Mouse (Mus musculus): ENCODE results near the gene Brca1. TPM values are rescaled to one million over a fixed set of nuclear protein-coding genes. Genes with fewer than 3 reads are reported as not detected.
"Not testable (repeated sequence)": the region's sequence is repeated elsewhere in the genome, so short reads cannot be mapped to it uniquely, and the experiment has no call there.

Gene Brca1
- polyA plus RNA-seq (2016; fragmentation: Nextera tagmentation; extraction: Ambion mirVana), result 26.2 and 27.4 TPM in 2 replicates

DNA sequence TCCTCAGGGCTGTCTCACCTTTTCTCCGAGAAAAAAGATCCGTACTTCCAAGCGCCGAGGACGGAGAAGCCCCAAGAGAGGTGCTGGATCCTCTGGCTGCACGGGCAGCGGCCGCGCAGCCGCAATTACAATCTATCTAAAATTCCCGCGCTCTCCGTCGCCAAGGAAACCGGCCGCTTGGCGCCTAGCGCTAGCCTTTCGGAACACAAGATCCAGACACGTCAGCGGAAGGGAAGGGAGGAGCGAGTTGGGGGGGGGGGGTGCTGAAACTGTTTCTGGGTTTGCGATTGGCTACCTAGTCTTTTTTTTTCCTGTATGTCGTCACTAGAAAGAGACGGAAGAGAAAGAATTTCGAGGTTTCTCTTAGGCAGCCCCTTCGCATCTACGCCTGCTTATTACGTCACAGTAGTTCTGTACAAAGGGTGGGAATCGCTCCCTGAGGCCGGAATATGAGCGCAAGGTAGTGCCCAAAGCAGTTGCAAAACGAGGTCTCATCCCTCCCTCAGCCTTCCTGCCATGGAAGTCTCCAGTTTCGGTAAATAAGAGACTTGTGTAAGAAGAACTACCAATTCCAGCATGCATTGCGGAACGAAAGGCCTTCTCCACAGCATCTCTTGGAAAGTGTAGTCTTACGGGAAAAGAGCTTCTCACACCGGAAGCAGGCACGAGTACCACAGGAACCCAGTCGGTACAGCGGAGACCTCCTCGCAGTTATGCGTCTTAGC, at the start of gene Brca1, which contains the start of gene Nbr1:
Brca1 (minus strand) TSS at position 205 of the 725 bp plus-strand sequence.
Nbr1 (plus strand) TSS at position 399 of the 725 bp plus-strand sequence.
- Histone ChIP-seq H3K9me3 (no peaks in the 10 kb centered on the region), H3K4me3 (peak within 1 kb of the TSS; percentile 85), H3K4me1 (peaks cover 31% of the 10 kb centered on the region), H3K27ac (peak within 1 kb of the TSS; percentile 98), H3K36me3 (replicated peaks) (peaks cover 48% of the 10 kb centered on the region), H3K27me3 (ENCODE audit: poor library complexity, severe bottlenecking) (no peaks in the 10 kb centered on the region)
- DNase-seq (ENCODE audit: extremely low spot score, low spot score), result peak; percentile 98
- WGBS, result under 1% methylated on average over 43 of the region's 43 CpGs

DNA sequence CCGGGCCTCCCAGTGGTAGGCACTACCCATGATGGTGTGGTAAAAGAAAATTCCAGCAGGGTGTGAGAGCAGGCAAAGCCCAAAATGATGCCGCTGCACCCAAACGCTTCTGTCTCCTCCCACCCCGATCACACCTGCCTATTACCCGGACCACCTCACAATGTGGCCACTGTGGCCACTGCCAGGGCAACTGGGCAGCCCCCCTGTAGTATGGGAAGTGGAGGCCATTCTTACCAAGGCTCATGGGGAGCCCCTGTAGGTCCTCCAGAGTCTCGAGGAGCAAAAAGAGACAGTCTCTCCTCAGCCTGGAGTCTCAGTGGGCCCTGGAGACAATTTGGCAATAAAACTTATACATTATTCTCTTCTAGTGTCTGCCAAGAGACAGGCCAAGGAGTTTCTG, 47.4 kb upstream of the Brca1 start, which contains the start of gene Gm11634:
Gm11634 (minus strand) TSS at position 101 of the 400 bp plus-strand sequence.
- Histone ChIP-seq H3K4me1 (peaks cover 9% of the 10 kb centered on the region), H3K4me3 (no peak within 1 kb of the TSS), H3K27ac (no peak within 1 kb of the TSS), H3K9me3 (no peaks in the 10 kb centered on the region), H3K27me3 (ENCODE audit: poor library complexity, severe bottlenecking) (0 out of 2 replicates have a peak, but pooled peaks cover 7% of the 10 kb centered on the region), H3K36me3 (replicated peaks) (no peaks in the 10 kb centered on the region)
- 81% methylated on average over 6 of the region's 6 CpGs for WGBS
- DNase-seq (ENCODE audit: extremely low spot score, low spot score), result no peak

DNA sequence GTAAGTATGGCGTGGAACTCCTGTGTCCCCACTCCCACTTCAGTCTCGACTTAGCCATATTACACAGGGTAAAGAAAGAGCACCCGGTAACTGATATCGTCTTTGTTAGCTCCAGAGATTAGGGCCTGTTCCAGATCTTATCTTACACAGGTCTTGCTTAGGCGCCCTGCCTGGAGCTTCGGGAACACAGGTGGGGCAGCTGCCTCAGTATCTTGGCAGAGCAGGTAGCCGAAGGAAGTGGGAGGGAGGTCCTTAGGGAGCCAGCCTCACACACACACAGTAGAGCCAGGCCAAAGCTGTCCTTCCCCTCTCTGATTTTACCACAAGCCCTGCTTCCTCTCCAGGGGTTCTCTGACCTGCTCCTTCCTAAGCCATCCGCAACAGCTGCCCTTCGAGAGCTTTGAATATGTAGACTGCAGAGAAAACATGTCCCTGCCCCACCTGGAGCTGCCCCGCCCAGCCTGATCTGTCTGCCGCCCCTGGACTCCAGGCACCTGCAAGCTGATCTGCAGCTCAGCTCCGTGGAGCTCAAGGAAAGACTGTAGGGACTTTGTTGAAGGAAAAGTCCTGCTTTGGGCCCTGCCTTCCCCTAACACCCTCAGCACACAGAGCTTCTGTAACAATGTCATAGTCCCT, 38.4 kb upstream of the Brca1 start:
- Histone ChIP-seq H3K4me1 (no peaks in the 10 kb centered on the region), H3K4me3 (no peak overlapping the region), H3K36me3 (replicated peaks) (no peaks in the 10 kb centered on the region), H3K9me3 (no peaks in the 10 kb centered on the region), H3K27me3 (ENCODE audit: poor library complexity, severe bottlenecking) (no peaks in the 10 kb centered on the region), H3K27ac (no peak overlapping the region)
- DNase-seq (ENCODE audit: extremely low spot score, low spot score), result no peak
- 77% methylated on average over 12 of the region's 12 CpGs for WGBS

DNA sequence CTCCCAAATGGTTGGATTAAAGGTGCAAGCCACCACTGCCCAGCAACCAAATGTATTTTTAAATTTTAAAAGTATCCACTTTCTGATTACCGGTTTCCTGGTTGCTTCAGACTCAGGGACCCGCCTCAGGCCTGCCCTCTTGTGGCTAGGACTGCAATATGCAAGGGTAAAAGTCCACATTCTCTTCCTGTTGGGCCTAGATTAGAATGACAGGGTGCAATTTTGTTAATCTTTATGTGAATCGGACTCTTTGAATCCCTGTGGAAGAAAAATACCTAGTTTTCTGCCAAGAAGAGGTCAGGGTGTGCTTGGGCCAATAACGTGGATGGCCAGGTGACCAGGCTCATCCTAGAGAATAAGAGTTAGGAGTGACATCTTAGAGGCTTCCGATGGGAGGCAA, 37.7 kb upstream of the Brca1 start:
- 34% methylated on average over 5 of the region's 5 CpGs for WGBS
- no peaks in the 10 kb centered on the region for H3K4me1 ChIP-seq
- no peak overlapping the region for H3K27ac ChIP-seq
- peak; percentile 33 for DNase-seq (ENCODE audit: extremely low spot score, low spot score)
- no peaks in the 10 kb centered on the region for H3K9me3 ChIP-seq
- no peaks in the 10 kb centered on the region for H3K27me3 ChIP-seq (ENCODE audit: poor library complexity, severe bottlenecking)
- no peak overlapping the region for H3K4me3 ChIP-seq
- no peaks in the 10 kb centered on the region for H3K36me3 ChIP-seq (replicated peaks)

DNA sequence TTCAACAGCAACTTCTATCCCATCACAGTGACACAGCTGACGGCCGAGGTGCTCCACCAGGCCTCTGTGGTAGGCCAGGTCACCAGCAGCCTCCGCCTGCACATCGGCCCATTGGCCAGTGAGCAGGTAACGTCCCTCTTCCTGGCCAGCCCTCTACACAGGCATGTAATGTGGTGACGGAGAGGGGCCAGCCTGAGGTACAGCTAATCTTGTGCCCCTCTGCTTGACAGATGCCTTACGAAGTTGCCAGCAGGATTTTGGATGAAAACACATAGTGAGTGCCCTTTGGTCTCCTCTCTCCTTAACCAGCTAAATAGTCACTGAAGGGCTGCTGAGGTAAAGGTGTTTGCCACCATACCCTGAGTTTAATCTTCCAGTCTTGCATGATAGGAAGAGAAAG, 37.1 kb upstream of the Brca1 start:
- 93% methylated on average over 7 of the region's 7 CpGs for WGBS
- no peaks in the 10 kb centered on the region for H3K36me3 ChIP-seq (replicated peaks)
- no peak for DNase-seq (ENCODE audit: extremely low spot score, low spot score)
- H3K27ac ChIP-seq, result no peak overlapping the region
- no peaks in the 10 kb centered on the region for H3K27me3 ChIP-seq (ENCODE audit: poor library complexity, severe bottlenecking)
- H3K4me1 ChIP-seq, result no peaks in the 10 kb centered on the region
- H3K9me3 ChIP-seq, result no peaks in the 10 kb centered on the region
- no peak overlapping the region for H3K4me3 ChIP-seq

DNA sequence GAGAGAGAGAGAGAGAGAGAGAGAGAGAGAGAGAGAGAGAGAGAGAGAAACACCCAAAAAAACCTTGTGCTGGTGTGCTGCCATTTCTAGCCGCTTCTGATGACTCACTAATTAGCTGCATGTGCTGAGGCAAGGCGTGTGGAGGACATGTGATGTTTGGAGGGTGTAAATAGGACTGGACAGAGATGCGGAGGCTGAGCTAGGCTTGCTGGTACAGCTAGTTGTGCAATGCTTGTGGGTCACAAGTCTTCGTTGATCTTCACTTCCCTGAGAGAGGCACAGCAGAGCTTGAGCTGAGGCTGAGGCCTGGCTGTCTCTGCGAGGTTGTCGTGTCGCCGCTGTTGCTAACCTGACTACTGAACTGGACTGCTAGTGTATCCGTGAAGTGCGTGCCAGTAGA, 35.9 kb upstream of the Brca1 start:
- H3K4me1 ChIP-seq, result no peaks in the 10 kb centered on the region; the same call in 1 of the 2 replicates
- 90% methylated on average over 10 of the region's 10 CpGs for WGBS

DNA sequence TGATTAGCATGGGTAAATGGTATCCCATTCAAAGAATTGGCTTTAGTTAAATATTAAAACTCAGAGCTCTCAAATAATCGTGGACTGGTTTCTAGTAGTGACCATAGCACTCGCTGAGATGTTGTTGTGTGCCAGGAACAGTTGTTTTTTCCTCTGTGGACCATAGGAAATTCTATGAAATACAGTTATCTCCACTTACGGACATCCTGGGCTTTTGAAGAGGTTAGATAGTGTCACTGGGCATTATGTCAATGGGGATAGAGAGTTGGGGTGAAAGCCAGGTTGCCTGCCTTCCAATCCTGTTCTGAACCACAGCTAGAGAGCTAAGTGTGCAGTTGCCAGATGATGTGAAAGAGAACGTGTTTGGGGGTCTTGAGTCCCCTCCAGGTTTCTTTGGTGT, 34.0 kb upstream of the Brca1 start:
- no peak for DNase-seq (ENCODE audit: extremely low spot score, low spot score)
- H3K4me3 ChIP-seq, result no peak overlapping the region
- H3K27me3 ChIP-seq (ENCODE audit: poor library complexity, severe bottlenecking), result no peaks in the 10 kb centered on the region
- no peaks in the 10 kb centered on the region for H3K9me3 ChIP-seq
- peaks cover under 1% of the 10 kb centered on the region for H3K36me3 ChIP-seq (replicated peaks)
- H3K27ac ChIP-seq, result no peak overlapping the region
- 85% methylated on average over 4 of the region's 4 CpGs for WGBS
- H3K4me1 ChIP-seq, result peaks cover 10% of the 10 kb centered on the region

More for the DNA sequence above, 35.9 kb upstream of the Brca1 start:
- Histone ChIP-seq H3K4me3 (no peak overlapping the region), H3K27ac (no peak overlapping the region), H3K27me3 (ENCODE audit: poor library complexity, severe bottlenecking) (no peaks in the 10 kb centered on the region), H3K9me3 (no peaks in the 10 kb centered on the region), H3K36me3 (replicated peaks) (no peaks in the 10 kb centered on the region; the same call in 1 of the 2 replicates)
- no peak for DNase-seq (ENCODE audit: extremely low spot score, low spot score)

DNA sequence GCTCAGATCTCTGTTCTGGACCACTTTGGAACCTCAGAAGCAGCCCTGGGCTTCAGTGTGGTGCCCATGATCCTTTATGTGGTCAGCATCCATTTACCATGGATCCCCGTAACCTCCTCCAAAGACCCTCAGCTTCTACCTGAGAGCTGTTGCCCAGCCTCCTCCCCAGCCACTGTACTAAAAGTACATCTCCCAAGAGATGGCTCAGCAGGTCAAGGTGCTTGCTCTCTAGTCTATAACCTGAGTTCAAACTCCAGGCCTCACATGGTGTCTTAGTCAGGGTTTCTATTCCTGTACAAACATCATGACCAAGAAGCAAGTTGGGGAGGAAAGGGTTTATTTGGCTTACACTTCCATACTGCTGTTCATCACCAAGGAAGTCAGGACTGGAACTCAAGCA, 33.3 kb upstream of the Brca1 start:
- 94% methylated on average over 1 of the region's 1 CpGs for WGBS

DNA sequence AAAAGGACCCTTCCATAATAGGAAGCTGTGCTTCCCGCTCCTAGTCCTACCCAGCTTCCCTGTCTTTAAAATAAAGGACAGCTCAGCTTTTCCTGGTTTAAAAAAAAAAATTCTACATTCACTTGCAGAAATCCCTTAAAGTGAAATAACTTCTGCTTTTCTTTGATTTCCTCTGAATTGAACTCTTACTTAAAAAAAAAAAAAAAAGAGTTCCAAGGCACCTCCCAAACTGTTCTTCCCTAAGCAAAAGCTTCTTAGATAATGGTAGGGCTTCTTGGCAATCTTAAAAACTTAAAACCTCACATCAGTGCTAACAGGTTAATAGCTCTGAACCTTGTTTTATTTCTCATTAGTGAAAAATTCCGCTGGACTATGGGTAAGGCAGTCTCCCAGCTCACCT, 31.4 kb upstream of the Brca1 start:
- no peaks in the 10 kb centered on the region for H3K27me3 ChIP-seq (ENCODE audit: poor library complexity, severe bottlenecking)
- no peak overlapping the region for H3K4me3 ChIP-seq
- WGBS, result 88% methylated on average over 2 of the region's 2 CpGs
- DNase-seq (ENCODE audit: extremely low spot score, low spot score), result no peak
- H3K9me3 ChIP-seq, result no peaks in the 10 kb centered on the region
- no peak overlapping the region for H3K27ac ChIP-seq
- H3K36me3 ChIP-seq (replicated peaks), result peaks cover 25% of the 10 kb centered on the region
- H3K4me1 ChIP-seq, result peaks cover 10% of the 10 kb centered on the region

More for the DNA sequence above, 33.3 kb upstream of the Brca1 start:
- not testable (repeated sequence) for H3K36me3 ChIP-seq (replicated peaks); H3K27me3 ChIP-seq (ENCODE audit: poor library complexity, severe bottlenecking); DNase-seq (ENCODE audit: extremely low spot score, low spot score); H3K4me3 ChIP-seq; H3K27ac ChIP-seq; H3K9me3 ChIP-seq
- H3K4me1 ChIP-seq, result peaks cover 10% of the 10 kb centered on the region

DNA sequence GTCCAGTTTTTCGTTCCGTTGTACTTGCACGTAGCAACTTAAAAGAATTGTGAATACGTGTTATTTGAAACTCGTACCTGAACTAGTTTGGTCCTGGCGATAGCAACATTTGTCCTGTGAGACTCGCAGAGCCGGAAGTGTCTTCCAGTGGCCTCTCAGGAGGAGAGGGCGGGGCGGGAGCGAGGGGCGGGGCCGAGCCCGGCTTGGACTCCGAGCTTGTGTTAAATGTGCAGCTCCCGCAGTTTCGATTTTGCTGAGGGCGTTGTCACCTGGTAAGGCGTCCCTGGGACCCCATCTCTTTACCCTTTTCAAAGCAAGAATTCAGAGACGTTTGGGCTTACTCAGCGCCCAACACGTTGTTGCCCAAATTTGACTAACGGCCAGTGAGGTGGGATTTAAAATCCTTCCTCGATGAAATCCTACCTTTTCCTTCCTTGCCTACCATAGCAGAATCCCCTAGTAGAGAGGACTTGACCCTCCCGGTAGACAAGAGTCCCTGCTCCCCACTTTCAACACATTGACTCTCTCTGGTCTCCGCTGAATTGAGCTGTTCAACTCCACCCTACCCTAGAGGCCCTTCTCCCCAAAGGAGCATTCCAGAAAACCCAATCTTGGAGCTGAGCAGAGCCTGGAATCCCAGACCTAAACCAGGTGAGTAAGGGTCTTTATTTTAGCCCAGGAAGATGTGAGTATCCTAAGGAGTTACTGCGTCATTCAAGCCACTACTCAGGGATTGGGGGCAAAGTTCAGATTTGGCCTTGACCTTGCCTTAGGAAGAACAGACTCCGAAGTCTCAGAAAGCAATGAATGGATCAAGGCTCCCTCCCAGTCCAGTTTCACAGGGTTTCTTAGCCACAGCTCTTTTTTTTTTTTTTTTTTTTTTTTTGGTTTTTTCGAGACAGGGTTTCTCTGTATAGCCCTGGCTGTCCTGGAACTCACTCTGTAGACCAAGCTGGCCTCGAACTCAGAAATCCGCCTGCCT, 30.6 kb upstream of the Brca1 start, which contains the start of gene Tmem106a:
Tmem106a (plus strand) TSS at position 189 of the 982 bp plus-strand sequence.
- Histone ChIP-seq H3K4me3 (peak within 1 kb of the TSS; percentile 50), H3K27me3 (ENCODE audit: poor library complexity, severe bottlenecking) (no peaks in the 10 kb centered on the region), H3K4me1 (peaks cover 10% of the 10 kb centered on the region), H3K36me3 (replicated peaks) (peaks cover 33% of the 10 kb centered on the region), H3K9me3 (no peaks in the 10 kb centered on the region), H3K27ac (peak within 1 kb of the TSS; percentile 66)
- peak; percentile 64 for DNase-seq (ENCODE audit: extremely low spot score, low spot score)
- 23% methylated on average over 31 of the region's 31 CpGs for WGBS

DNA sequence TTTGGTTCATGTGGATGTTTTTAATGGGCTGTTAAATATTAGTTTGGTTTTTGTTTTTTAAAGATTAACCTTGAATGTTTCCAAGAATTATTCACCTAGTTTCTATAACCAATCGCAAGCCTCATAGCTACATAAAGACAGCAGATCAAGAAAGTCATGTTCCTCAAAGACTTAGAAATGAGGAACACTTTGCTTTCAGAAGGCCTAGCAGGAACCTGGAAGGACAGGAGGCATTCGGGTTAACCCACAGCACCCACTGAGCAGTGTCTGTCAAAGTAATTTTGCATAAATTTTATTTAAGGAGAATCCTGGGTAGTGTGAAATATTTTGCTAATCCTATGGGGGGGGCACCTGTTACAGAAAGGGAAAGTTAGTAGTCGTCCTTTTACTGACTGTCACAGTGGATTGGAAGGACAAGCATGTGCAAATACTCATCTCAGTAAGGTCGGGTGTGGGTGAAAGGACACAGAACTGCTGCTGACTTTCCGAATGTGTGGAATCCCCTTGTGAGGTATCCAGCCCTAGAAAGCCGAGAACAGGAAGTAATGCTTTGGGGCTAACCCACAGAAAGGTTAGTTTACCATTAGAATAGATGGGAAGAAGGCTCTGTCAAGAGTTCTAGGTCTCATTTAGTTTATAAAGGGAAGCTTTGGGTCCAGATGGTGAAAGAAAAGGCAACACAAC, 29.5 kb upstream of the Brca1 start:
- no peak for DNase-seq (ENCODE audit: extremely low spot score, low spot score)
- no peaks in the 10 kb centered on the region for H3K27me3 ChIP-seq (ENCODE audit: poor library complexity, severe bottlenecking)
- peaks cover 10% of the 10 kb centered on the region for H3K4me1 ChIP-seq
- peaks cover 45% of the 10 kb centered on the region for H3K36me3 ChIP-seq (replicated peaks)
- no peak overlapping the region for H3K4me3 ChIP-seq
- 80% methylated on average over 6 of the region's 6 CpGs for WGBS
- H3K27ac ChIP-seq, result no peak overlapping the region
- no peaks in the 10 kb centered on the region for H3K9me3 ChIP-seq

DNA sequence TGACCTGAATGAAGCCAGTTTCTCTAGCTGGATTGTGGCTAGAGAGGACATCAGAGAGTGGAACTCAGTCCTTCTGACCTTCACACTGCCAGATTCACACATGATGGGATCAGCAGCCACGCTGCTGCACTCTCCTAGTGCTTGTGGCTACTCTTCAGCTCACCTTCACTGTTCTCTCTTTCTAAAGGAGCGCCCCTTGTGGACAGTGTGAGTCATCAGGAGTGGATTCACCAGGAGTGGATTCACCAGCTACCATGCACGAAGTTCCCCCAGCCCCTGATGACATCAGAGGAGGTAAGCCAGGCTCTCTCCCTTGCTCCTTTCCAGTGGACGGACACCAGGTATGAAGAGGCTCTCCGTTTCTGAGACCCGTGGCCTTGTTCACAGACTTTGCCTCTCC, 24.4 kb upstream of the Brca1 start:
- Histone ChIP-seq H3K27me3 (ENCODE audit: poor library complexity, severe bottlenecking) (no peaks in the 10 kb centered on the region), H3K4me3 (no peak overlapping the region), H3K4me1 (no peaks in the 10 kb centered on the region), H3K36me3 (replicated peaks) (peaks cover 95% of the 10 kb centered on the region), H3K9me3 (no peaks in the 10 kb centered on the region), H3K27ac (no peak overlapping the region)
- DNase-seq (ENCODE audit: extremely low spot score, low spot score), result no peak
- WGBS, result 75% methylated on average over 6 of the region's 6 CpGs
